Mouse (Mus musculus) mouse trophoblast stem cell (cell line): Measurements from ENCODE around the gene Il10rb.

ENCODE experiments used
- in situ Hi-C, 2 experiments: fragments of 300-500 bp; cut with MseI, MboI; formaldehyde crosslinking; loops; 2 replicates in 1 of 2; 3 replicates in 1 of 2; pipeline ENCODE4 v1.15.1; 2025

Gene Il10rb

GRCm38 (mm10) chr16:91382261-91382790, 23.6 kb upstream of the Il10rb start:
- in situ Hi-C loops: no loop called here

GRCm38 (mm10) chr16:91384221-91384620, 21.7 kb upstream of the Il10rb start:
- in situ Hi-C loops: no loop called here

GRCm38 (mm10) chr16:91385621-91386020, 20.3 kb upstream of the Il10rb start:
- in situ Hi-C loops: no loop called here

GRCm38 (mm10) chr16:91386419-91387120, 19.4 kb upstream of the Il10rb start:
- in situ Hi-C loops: no loop called here

- in situ Hi-C loops: no loop called here
Observed at GRCm38 (mm10) chr16:91387121-91387486, 18.9 kb upstream of the Il10rb start.

GRCm38 (mm10) chr16:91390100-91390499, 15.9 kb upstream of the Il10rb start:
- in situ Hi-C loops: no loop called here

DNA sequence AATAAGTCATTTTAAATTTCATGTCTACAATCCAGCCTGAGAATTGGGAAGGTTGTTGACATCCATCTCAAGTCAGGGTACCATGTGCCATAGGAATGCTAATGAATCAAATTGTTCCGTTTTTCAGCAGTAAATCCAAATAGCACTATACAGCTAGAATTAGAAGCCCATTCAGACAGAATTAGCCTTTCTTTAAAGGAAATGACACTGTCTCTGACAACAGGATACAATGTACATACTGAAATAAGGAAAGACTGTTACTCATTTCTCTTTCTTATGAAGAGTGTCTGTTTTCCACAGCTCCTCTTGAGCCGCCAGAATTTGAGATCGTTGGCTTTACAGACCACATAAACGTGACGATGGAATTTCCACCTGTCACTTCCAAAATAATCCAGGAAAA, 14.5 kb upstream of the Il10rb start, which contains the start of gene Gm21970:
Gene Gm21970, plus strand, starts transcription at position 301 of the 400 bp plus-strand sequence.
- in situ Hi-C loops: no loop called here

DNA sequence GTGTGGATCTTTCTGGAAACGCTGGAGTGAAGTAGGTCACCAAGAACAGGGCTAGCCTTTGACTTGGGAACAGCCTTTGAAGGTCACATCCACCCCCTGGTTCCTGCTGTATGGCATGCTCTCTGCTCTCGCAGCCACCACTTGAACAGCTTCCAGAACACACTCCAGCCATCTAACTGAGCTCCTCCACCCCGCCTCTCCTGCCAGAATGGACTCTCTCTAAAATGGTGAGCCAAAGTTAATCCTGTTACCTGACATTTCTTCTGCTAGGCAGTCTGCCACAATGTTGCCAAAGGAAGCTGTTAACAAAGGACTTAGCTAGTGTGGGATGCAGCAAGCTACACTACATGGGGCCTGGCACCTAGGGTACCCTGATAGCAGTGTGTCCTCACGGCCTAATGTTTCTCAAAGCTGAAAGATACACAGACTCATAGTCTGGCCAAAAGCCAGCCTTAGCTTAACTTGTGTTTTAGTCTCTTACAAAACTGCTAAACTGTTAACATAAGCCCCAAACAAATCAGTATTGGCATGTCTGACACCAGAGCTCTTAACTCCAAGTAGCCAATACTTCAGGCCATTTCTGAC, 11.0 kb upstream of the Il10rb start:
- in situ Hi-C loops: no loop called here

DNA sequence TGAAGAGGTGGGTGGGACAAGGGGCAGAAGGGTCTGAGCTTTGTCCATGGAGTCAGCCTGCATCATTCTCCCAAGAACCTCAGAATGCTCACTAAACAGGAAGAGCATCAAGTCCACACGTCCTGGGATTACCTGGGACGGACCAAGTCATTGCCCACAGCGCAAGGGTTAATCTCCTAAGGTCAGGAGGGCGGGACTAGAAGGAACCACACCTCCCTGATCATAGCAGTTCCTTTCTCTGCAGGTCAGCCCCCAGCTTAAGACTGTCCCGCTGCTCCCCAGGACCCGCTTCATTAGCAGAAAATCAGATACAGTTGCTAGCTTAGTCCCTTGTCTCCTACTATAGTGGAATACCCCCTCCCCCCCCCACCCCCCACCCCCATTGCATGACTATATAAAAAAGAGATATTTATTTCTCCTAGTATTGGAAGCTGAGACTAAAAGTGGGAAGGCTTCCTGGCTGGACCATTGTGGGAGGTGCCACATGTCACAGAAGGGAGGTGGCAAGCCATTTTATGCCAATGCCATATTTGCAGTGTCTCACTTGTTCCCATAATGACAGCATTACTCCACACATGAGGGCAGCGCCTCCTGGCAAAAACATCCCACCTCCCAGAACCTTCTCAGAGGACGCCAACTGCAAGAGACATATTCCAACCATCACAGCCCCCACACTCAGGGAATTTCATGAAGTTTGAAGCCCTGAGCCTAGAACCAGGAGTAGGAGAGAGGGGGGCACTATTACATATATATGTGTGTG, 10.2 kb upstream of the Il10rb start:
- in situ Hi-C loops: no loop called here

- in situ Hi-C loops: no loop called here
Observed at GRCm38 (mm10) chr16:91396844-91397537, 9.0 kb upstream of the Il10rb start.

- in situ Hi-C loops: no loop called here
Observed at GRCm38 (mm10) chr16:91398030-91398429, 7.9 kb upstream of the Il10rb start.

DNA sequence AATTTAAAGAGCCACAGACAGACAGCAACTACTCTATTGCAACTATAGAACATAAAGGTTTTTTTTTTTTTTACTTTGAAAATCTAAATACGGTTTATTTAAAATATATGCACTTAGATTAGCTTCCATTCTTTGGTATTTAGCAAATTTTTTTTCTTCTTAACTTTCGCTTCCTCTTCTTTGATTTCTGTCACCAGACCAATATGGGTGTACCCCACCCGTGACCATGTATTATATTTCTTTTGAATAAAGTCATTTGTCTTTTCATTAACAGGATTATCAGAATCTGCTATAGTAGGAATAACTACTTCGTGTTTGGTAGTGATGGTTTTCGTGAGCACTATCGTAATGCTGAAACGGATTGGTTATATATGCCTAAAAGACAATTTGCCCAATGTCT, 7.0 kb upstream of the Il10rb start:
- in situ Hi-C loops: no loop called here

- in situ Hi-C loops: no loop called here
Observed at GRCm38 (mm10) chr16:91401569-91402165, 4.3 kb upstream of the Il10rb start.

GRCm38 (mm10) chr16:91403784-91404183, 2.2 kb upstream of the Il10rb start:
- in situ Hi-C loops: no loop called here

- in situ Hi-C loops: no loop called here
Observed at GRCm38 (mm10) chr16:91404187-91404586, 1.8 kb upstream of the Il10rb start.

- in situ Hi-C loops: no loop called here
Observed at GRCm38 (mm10) chr16:91404828-91405577, 961 bp upstream of the Il10rb start.

- in situ Hi-C loops: no loop called here
Observed at GRCm38 (mm10) chr16:91406585-91407220, 739 bp downstream of the Il10rb start.

- in situ Hi-C loops: no loop called here
Observed at GRCm38 (mm10) chr16:91413102-91413844, 7.3 kb downstream of the Il10rb start.

- in situ Hi-C loops: no loop called here
Observed at GRCm38 (mm10) chr16:91415391-91416189, 9.6 kb downstream of the Il10rb start.
